Mouse (Mus musculus): ENCODE measurements around the gene Zfp217. TPM values are rescaled to one million over a fixed set of nuclear protein-coding genes. Genes with fewer than 3 reads are reported as not detected.

Zfp217 gene
- polyA plus RNA-seq, 1 experiment from 2014 or later, result 1.7 TPM

DNA sequence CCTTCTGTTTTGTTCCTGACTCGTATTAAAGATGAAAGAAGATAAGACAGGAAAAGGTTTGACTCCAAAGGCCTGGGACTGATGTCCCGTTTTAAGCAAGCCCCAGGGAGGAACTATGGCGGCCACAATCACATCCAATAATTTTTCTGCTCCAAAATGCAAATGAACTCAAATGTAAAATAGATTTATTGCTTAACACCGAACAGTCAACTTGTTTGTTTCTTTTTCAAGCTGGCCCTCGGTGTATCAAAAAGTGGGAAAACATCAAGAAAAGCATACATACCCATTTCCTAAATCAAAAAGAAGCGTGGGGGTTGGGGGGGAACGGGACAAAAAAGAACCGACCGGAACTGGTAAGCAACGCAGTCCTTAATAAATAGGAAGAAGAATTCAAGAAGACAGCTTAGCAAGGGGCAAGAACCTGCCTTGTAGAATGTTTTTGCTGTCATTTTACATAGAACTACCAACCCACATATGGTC, 15.9 kb downstream of the Zfp217 start:
- DNase-seq (ENCODE audit: low spot score) (peak; percentile 61), ATAC-seq (no peak)
- Histone ChIP-seq H3K4me2 (ENCODE audit: low read length) (peak overlapping the region; percentile 67), H3K27ac (ENCODE audit: low read depth, low read length) (peak overlapping the region; percentile 31; the same call in 1 of the 2 replicates), H3K9me3 (replicated peaks; ENCODE audit: control insufficient read depth, low read length) (no peaks in the 10 kb centered on the region), H3K27me3 (replicated peaks; ENCODE audit: control insufficient read depth, insufficient read depth, low read length) (no peaks in the 10 kb centered on the region), H3K4me1 (ENCODE audit: control insufficient read depth, insufficient read depth, low read length) (peaks cover 25% of the 10 kb centered on the region), H3K9ac (ENCODE audit: low read length) (peak overlapping the region; percentile 21; the same call in 1 of the 2 replicates), H3K36me3 (ENCODE audit: control insufficient read depth, insufficient read depth, low read length) (no peaks in the 10 kb centered on the region), H3K4me3 (ENCODE audit: low read depth, low read length) (peak overlapping the region; percentile 77)
- 3% methylated on average over 10 of the region's 10 CpGs for WGBS

DNA sequence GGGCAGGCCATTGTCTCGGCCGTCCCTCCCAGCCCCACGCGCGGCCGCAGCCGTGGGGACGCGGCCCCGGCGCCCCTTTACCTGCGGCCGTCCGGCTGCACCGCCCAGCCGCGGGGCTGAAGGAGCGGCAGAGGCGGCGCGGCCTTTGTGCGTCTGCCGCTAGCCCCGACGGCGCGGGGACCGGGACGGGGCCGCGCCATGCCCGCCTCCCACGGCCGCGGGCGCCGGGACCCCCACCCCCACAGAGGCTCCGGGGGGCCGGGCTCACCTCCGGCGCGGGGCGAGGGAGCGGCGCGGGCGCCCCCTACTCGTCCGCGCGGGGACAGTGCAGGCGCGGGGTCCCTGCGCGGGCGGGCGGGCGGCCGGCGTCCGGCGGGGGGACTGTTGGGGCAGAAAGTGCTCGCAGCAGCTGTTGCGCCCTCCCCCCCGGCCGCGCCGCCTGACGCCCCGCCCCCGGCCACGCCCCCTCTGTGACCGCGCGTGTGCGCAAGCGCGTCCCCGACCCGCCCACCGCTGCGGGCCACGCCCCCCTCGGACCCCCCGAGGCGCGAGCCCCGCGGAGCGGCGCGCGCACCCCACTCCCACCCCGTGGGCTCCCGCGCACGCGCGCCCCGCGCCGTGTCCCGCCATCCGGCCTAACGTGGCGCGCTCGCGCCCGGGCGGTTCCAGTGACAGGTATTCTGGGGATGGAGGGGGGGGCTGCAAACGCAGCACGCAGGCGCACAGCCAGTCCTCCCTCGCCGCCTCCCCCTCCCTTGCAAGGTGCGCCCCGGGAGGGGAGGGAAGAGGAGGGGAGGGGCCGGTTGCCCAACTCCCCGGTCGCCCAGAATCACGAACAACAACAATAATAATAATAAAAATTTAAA, 16.9 kb downstream of the Zfp217 start:
- peak overlapping the region; percentile 77 for H3K4me3 ChIP-seq (ENCODE audit: low read depth, low read length)
- ATAC-seq, result peak; percentile 90
- H3K36me3 ChIP-seq (ENCODE audit: control insufficient read depth, insufficient read depth, low read length), result no peaks in the 10 kb centered on the region
- H3K4me2 ChIP-seq (ENCODE audit: low read length), result peak overlapping the region; percentile 67
- H3K4me1 ChIP-seq (ENCODE audit: control insufficient read depth, insufficient read depth, low read length), result peaks cover 25% of the 10 kb centered on the region
- no peaks in the 10 kb centered on the region for H3K27me3 ChIP-seq (replicated peaks; ENCODE audit: control insufficient read depth, insufficient read depth, low read length)
- peak; percentile 95 for DNase-seq (ENCODE audit: low spot score)
- WGBS, result under 1% methylated on average over 57 of the region's 122 CpGs
- no peaks in the 10 kb centered on the region for H3K9me3 ChIP-seq (replicated peaks; ENCODE audit: control insufficient read depth, low read length)
- peak overlapping the region; percentile 78 for H3K27ac ChIP-seq (ENCODE audit: low read depth, low read length)
- H3K9ac ChIP-seq (ENCODE audit: low read length), result peak overlapping the region; percentile 91

DNA sequence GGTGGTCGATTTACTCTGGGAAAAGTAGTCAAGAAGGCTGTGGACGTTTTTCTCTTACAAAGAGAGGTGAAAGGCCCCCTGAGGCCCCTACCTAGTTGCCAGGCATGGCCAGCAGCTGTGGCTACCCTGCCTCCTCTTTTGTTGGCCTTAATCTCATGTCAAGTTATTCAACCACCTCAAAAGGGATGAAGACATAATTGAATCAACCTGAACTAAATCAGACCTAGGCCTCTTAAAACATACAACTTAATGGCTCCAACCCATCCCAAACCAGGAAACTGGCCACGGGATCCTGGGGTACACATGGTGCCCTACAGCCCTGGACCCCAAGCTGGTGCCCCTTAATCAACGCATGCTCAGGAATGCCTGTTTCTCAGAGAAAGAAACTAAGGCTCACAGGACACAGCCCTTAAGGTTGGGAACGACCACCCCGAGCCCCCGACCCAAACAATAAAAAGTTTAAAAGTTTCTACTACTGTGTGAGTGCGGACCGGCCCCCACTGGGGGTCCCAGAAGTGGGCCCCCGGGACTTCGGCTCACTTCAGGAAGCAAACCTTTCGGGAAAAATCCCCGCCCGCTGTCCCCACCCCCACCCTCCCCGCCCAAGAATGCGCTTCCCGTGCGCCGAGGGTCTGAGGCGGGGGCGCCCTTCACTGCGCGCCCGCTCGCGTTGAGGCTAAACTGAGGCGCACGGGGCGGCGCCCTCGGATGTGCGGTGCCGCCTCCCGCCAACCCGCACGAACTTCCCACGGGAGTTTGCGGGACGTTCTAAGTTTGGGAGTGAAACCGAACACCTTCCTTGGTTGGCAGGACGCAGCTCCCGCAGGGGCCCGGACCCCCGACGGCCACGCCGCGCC, 17.8 kb downstream of the Zfp217 start:
- Histone ChIP-seq H3K4me3 (ENCODE audit: low read depth, low read length) (peak overlapping the region; percentile 77), H3K9me3 (replicated peaks; ENCODE audit: control insufficient read depth, low read length) (no peaks in the 10 kb centered on the region), H3K4me2 (ENCODE audit: low read length) (peak overlapping the region; percentile 67), H3K27me3 (replicated peaks; ENCODE audit: control insufficient read depth, insufficient read depth, low read length) (no peaks in the 10 kb centered on the region), H3K27ac (ENCODE audit: low read depth, low read length) (peak overlapping the region; percentile 78), H3K9ac (ENCODE audit: low read length) (peak overlapping the region; percentile 91), H3K4me1 (ENCODE audit: control insufficient read depth, insufficient read depth, low read length) (peaks cover 25% of the 10 kb centered on the region), H3K36me3 (ENCODE audit: control insufficient read depth, insufficient read depth, low read length) (no peaks in the 10 kb centered on the region)
- ATAC-seq (peak; percentile 35), DNase-seq (ENCODE audit: low spot score) (no peak)
- WGBS, result under 1% methylated on average over 44 of the region's 48 CpGs

DNA sequence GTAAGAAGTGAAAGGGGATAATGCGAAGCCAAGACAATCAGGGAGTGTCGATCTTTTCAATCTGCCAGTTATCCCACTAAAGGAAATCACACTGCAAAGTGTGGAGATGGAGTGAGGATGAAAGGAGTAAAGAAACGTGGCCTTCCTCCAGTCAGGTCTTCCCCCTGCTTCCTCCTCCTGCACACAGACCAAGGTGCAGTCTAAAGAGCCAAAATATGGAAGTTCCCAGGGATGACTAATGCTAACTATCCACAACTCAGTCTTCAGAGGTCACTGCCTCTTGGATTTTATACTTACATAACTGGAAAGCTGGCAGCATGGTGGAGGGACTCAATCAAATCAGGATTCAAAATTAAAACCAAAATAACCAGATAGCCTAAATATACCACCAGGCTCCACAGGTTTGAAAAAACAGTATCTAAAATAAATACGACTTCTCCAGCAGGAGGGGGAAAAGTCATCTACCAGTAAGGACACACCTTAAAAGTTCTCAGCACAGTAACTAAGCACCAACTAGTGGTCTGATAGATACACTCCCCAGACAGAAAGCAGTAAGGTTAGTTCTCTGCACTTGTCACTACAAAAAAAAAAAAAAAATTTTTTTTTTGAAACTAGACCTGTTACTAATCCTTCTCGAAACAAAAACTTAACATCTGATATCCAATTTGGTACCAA, 18.5 kb downstream of the Zfp217 start:
- no peaks in the 10 kb centered on the region for H3K36me3 ChIP-seq (ENCODE audit: control insufficient read depth, insufficient read depth, low read length)
- H3K27ac ChIP-seq (ENCODE audit: low read depth, low read length), result peak overlapping the region; percentile 78; the same call in 1 of the 2 replicates
- no peak for ATAC-seq
- peaks cover 25% of the 10 kb centered on the region for H3K4me1 ChIP-seq (ENCODE audit: control insufficient read depth, insufficient read depth, low read length)
- no peak for DNase-seq (ENCODE audit: low spot score)
- no peaks in the 10 kb centered on the region for H3K27me3 ChIP-seq (replicated peaks; ENCODE audit: control insufficient read depth, insufficient read depth, low read length)
- 3% methylated on average over 5 of the region's 5 CpGs for WGBS
- peak overlapping the region; percentile 91; the same call in 1 of the 2 replicates for H3K9ac ChIP-seq (ENCODE audit: low read length)
- H3K4me2 ChIP-seq (ENCODE audit: low read length), result peak overlapping the region; percentile 67
- peak overlapping the region; percentile 77 for H3K4me3 ChIP-seq (ENCODE audit: low read depth, low read length)
- H3K9me3 ChIP-seq (replicated peaks; ENCODE audit: control insufficient read depth, low read length), result no peaks in the 10 kb centered on the region

DNA sequence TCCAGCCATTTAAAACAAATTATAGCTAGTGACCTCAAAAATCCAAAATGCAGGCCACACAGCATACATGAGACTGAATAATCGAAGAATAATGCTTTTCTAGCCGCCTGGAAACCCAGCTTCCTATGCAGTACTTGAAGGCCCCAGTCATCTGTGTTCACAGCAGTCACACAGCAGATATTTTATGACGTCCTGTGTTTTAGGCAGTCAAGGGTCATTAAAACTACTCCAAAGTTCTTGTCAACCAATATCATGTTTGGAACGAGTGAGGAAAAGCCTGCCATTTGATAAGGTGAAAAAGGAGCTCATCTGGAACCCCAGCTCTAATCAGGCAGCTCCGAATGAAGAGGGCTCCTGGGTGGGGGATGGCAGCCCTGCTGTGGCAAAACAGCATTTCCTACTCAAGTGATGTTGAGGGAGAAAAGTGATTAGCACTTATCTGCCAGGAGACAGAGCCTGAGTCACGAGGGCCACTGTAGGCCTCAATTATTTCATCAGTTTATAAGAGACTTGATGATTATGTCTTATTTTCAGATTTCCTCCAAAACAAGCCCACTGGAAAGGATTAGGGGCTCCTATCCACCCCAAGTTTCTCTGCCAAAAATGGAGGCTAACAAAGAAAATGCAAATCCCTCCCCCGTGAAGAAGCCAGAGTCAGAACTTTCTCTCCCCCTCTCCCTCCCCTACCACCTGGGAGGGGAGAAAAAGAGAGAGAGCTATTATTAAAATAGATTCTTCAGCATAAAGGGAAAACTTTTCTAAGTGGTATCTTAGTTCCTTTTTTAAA, 19.2 kb downstream of the Zfp217 start:
- no peak for DNase-seq (ENCODE audit: low spot score)
- Histone ChIP-seq H3K9ac (ENCODE audit: low read length) (peak overlapping the region; percentile 30), H3K4me1 (ENCODE audit: control insufficient read depth, insufficient read depth, low read length) (peaks cover 24% of the 10 kb centered on the region), H3K4me2 (ENCODE audit: low read length) (peak overlapping the region; percentile 67), H3K27me3 (replicated peaks; ENCODE audit: control insufficient read depth, insufficient read depth, low read length) (no peaks in the 10 kb centered on the region), H3K9me3 (replicated peaks; ENCODE audit: control insufficient read depth, low read length) (no peaks in the 10 kb centered on the region), H3K4me3 (ENCODE audit: low read depth, low read length) (no peak overlapping the region), H3K27ac (ENCODE audit: low read depth, low read length) (no peak overlapping the region), H3K36me3 (ENCODE audit: control insufficient read depth, insufficient read depth, low read length) (no peaks in the 10 kb centered on the region)
- ATAC-seq, result no peak
- 14% methylated on average over 7 of the region's 7 CpGs for WGBS

DNA sequence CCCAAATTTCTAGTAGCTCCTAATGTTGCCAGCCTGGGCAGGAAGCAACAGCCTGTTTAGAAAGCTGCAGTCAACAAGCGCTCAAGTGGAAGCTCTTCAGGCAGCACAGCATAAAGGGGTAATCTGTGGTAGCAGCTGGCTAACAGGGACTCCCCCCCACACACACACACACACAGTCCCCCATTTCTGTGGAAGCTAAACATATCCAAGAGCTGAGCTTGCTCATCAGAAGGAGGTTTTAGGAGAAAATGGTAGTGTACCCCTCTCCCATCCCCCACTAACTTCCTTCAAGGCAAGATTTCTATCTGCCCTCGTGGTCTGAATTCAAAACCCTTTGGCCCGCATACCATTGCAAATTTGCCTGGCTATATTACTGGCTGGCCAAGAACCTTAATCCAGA, 20.4 kb downstream of the Zfp217 start:
- Histone ChIP-seq H3K9ac (ENCODE audit: low read length) (no peak overlapping the region), H3K27me3 (replicated peaks; ENCODE audit: control insufficient read depth, insufficient read depth, low read length) (no peaks in the 10 kb centered on the region), H3K9me3 (replicated peaks; ENCODE audit: control insufficient read depth, low read length) (no peaks in the 10 kb centered on the region), H3K4me1 (ENCODE audit: control insufficient read depth, insufficient read depth, low read length) (peaks cover 21% of the 10 kb centered on the region), H3K4me2 (ENCODE audit: low read length) (no peak overlapping the region), H3K4me3 (ENCODE audit: low read depth, low read length) (no peak overlapping the region), H3K36me3 (ENCODE audit: control insufficient read depth, insufficient read depth, low read length) (0 out of 2 replicates have a peak, but pooled peaks cover 3% of the 10 kb centered on the region), H3K27ac (ENCODE audit: low read depth, low read length) (no peak overlapping the region)
- ATAC-seq (no peak), DNase-seq (ENCODE audit: low spot score) (no peak)
- WGBS, result 31% methylated on average over 3 of the region's 3 CpGs

DNA sequence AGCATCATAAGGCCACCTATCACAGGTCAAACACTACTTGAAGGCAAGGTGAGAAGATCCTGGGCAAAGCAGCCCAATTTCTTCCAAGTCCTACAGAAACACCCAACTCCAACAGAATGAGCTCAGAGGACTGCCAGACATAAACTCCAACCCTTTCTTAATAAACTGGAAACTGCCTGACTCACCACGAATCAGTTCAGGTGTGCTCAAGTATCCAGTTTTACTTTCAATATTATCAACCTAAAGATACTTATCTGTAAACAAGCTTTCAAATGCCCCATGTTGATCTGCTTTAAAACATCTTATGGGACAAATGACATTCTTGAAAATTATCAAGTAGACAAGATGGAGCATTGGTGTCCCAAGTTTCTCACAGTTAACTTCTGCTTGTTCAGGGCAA, 21.6 kb downstream of the Zfp217 start:
- Histone ChIP-seq H3K36me3 (ENCODE audit: control insufficient read depth, insufficient read depth, low read length) (peaks cover 6% of the 10 kb centered on the region; the same call in 1 of the 2 replicates), H3K9me3 (replicated peaks; ENCODE audit: control insufficient read depth, low read length) (no peaks in the 10 kb centered on the region), H3K27me3 (replicated peaks; ENCODE audit: control insufficient read depth, insufficient read depth, low read length) (no peaks in the 10 kb centered on the region), H3K4me3 (ENCODE audit: low read depth, low read length) (no peak overlapping the region), H3K9ac (ENCODE audit: low read length) (no peak overlapping the region), H3K4me1 (ENCODE audit: control insufficient read depth, insufficient read depth, low read length) (peaks cover 21% of the 10 kb centered on the region), H3K4me2 (ENCODE audit: low read length) (no peak overlapping the region), H3K27ac (ENCODE audit: low read depth, low read length) (no peak overlapping the region)
- WGBS, result 91% methylated on average over 1 of the region's 1 CpGs
- ATAC-seq, result no peak
- no peak for DNase-seq (ENCODE audit: low spot score)

DNA sequence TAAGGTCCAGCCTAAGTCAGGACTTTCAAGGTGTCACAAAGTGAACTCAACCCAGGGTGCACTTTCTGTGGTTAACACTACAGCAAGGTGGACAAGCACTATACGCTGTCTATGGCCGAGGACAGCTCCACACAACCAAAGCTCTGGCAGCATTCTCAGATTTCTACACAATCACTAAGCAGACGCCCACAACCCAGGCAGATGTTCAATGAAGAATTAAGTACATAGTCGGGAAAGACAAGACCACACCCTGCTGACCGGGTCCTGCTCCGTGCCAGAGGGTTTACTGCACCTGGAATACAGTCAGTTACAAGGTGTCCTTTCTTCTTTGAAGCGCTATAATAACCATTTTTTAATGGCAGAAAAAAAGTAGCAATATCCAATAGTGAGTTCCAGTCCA, 25.7 kb downstream of the Zfp217 start:
- Histone ChIP-seq H3K27me3 (replicated peaks; ENCODE audit: control insufficient read depth, insufficient read depth, low read length) (no peaks in the 10 kb centered on the region), H3K4me3 (ENCODE audit: low read depth, low read length) (no peak overlapping the region), H3K4me1 (ENCODE audit: control insufficient read depth, insufficient read depth, low read length) (no peaks in the 10 kb centered on the region; the same call in 1 of the 2 replicates), H3K9ac (ENCODE audit: low read length) (no peak overlapping the region), H3K4me2 (ENCODE audit: low read length) (no peak overlapping the region), H3K36me3 (ENCODE audit: control insufficient read depth, insufficient read depth, low read length) (peaks cover 37% of the 10 kb centered on the region), H3K9me3 (replicated peaks; ENCODE audit: control insufficient read depth, low read length) (no peaks in the 10 kb centered on the region), H3K27ac (ENCODE audit: low read depth, low read length) (no peak overlapping the region)
- ATAC-seq (no peak), DNase-seq (ENCODE audit: low spot score) (no peak)
- 93% methylated on average over 7 of the region's 7 CpGs for WGBS

Measured in forebrain, embryonic 14.5 days (tissue).